Mouse (Mus musculus) retina, adult 2 months (tissue): ENCODE results near the gene Scube3.

ENCODE experiments used
- DNase-seq: peaks from one replicate; pipeline ENCODE4 v3.0.0-alpha.2; 2012; ENCODE audit warnings: low read depth, low spot score

Scube3 gene

DNA sequence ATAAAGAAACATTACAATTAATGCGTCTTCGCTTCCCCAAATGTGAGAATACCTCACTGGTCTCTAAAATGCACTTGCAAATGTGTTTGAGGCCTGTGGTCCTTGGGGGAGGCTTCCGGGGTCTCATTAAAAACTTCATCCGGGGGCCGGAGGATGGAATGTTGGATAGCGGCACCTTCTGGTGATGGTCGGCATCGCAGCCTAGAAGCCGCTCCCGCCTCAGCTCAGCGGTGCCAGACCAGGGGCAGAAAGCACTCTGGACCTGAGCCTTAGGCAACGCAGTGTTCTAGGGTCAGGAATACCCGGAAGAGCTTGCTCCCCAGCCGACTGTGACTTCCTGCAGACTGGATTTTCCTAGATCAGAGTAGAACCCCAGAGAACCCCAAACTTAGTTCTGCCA, 8.7 kb upstream of the Scube3 start:
- peak; percentile 15 for DNase-seq

DNA sequence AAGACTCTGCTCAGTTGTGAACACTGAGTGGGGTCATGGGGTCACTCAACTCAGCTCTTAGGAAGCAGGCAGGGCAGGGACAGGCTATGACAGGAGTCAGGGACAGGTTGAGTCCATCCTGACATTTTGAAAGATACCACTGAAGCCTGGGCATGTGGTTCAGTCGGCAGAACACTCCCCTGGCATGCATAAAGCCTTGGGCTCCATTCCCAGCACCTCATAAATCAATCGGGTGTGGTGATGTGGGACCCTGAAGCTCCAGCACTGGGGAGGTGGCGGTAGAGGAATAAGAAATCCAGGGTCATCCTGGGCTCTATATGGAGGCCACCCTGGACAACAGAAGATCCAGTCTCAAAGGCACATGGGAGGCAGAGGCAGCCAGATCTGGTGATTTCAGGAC, 6.4 kb upstream of the Scube3 start:
- DNase-seq: no peak

DNA sequence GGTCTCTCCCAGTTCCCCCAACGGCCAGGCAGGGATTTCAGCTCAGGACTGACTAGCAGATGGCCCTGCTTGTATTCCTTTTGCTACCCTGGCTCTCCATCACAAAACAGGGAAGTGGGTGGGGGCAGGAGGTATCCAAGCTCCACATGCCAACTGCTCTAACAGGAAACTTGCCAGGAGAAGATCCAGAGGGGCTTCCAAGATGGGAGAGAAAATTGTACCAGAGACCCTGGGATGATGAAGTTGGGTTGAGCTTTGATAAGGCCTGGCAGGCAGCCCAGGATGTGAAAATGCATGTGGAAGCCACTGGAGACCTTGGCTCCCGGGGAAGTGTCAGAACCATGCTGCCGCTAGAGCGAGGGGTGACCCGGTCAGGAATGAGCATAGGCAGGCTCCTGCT, 5.7 kb upstream of the Scube3 start:
- DNase-seq: no peak

DNA sequence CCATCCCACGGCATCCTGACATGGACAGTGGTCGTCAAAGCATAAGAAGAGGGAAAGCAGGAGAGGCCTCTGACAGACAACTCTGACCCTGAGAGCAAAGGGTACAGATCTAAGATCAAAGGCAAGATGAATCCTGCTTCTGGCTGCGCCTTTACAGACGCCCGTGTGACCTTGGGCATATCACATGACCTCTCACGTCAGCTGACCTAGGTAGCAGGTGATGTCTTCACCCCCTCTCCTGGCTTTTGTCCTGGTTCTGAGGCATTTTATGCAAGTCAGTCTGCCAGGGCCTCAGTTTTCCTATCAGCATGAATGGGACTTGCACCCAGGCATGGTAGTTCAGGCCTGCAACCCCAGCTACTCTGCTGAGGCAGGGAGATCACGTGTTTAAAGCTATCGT, 3.9 kb upstream of the Scube3 start:
- no peak for DNase-seq

DNA sequence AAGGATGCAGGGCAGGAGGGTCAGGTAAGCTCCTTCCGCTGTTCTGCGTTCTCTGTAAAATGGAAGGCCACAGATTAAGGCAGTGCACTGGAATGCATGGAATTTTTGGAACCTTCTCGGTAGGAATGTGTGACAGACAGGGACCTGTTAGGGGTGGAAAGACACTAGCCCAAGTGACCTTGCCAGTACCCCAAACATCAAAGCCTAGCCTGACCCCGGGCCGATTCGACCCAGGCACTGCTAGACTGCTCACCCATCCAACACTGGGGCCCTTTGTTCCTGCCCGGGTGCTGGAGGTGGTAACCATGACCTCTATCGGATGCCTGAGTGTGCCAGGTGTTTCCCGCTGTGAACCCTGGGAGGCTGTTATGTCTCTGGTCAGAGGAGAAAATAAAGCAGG, 3.3 kb upstream of the Scube3 start:
- no peak for DNase-seq

DNA sequence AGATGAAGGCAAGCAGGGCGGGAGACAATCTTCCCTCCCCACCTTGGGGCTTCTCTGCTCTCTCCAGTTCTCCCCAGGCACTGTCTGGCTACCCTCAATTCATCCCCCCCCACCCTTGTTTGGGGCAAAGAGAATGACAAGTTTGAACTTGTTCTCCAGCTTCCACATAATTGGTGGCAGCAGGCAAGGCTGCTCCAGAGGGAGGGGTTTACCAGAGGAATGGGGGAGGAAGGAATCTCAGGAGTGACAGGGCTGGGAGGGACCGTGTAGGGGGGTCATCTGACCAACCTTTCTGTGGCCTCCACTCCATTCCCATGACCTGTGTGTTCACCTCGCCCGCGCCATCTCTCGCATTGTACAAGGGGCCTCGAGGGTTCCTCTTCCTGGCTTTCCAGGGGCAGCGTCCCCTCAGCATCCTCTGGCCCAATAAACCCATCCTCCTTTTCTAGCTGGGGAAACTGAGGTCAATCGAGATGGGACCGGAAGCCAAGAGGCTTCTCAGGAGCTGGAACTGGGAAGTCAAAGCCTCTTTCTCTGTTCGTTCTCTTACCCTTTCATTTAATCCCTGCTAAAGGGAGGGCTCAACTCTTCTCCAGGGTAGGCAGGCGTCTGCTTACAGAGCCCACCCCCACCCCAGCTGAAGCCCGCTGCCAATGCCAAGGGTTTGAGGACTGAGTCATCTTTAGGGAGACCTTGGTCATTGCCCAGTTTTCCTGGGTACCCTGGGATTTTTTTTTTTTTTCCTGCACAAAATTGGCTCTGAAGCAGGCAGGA, 1.3 kb upstream of the Scube3 start:
- DNase-seq: no peak

DNA sequence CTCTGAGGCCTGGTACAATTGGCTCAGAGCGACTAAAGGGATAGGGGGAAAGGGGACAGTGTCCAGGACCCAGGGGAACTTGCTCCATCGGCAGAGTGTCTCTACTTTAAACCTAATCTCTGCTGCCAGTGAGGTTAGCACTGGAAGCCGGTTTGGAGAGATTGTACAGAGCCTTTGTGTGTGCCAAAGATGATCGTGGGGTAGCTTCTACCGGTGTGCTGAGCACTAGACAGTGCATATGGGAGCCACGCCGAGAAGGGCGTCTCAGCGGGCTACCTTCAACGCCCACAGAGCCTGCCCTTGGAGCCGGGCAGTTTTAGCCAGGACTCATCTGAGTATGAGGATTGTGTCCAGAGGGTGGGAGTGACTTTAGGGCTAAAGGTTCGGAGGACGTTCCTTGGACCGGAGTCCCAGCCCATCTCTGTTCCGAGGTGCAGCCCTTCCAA, 713 bp upstream of the Scube3 start:
- no peak for DNase-seq

DNA sequence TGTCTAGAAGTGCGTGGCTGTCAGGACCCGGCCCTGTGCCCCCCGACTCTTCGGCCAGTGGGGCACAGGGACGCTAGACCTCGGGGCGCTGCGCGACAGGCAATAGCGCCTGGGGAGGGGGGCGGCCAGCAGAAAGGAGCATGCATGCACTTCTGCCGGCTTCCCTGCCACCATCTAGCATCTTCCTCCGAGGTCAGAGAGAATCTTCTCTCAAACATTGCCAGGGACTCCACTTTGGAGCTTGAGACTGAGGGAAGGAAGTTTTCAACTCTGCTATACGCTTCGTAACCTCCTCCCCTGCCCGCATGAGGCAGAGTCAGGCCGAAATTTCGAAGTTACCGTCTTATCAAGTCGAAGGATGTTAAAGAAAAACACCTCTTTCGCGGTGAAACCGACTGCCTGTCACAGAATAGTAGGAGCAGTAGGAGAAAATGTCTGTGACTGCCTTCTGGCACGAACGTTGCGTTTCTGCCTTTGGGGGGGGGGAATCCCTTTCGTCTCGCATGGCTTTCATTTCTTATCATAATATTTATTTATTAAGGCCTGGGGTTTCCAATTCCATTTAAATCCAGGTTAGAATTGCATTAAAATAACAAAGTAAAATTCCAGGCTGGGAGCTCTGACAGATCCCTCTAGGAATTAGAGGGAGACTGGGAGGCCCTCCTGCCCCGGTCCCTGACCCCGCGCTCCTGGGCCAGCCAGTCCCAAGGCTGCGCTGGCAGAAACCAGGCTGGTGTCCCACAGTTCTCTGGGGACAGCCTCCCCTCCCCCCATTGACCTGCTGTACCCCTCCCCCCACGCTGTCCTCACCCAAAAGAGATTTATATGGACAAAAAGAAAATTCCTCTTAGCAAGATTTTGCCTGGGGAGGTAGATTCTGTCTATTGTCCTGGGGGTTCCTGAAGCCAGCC, 1.0 kb downstream of the Scube3 start:
- no peak for DNase-seq

DNA sequence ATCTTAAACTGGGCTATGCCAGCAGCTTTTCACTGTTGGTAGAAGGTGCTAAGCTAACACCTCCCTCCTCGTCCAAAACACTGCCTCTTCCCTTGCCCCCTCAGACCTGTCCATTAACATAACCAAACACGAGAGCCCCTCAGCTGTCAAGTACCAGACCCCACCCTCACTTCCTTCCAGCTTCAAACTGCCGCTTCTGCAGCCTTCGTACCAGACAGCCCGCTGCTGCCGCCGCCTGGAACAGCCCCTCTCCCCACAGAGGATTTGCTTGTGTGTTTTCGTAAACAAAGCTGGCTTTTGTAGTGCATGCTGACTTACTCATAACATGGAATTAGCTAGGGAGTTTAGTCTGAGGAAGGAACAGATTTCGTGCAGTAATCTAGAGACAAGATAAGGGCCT, 1.8 kb downstream of the Scube3 start:
- no peak for DNase-seq

DNA sequence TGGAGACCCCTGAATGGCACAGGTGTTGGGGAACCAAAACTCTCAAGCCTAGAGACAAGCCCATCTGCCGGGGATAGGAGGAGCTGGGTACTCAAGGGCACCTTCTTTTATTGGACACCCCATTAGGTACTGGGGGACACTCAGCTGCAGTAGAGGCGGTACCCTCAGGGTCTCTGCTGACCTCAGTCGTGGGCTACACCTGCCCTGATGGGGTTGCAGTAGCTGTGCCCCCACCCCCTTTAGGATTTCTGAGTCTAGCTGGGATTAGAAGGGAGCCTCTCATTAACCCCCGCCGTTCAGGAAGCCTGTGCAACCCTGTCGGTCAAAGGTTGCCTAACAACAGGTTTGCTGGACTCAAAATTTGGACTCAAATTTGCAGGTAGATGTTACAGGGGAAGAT, 2.3 kb downstream of the Scube3 start:
- DNase-seq: no peak

DNA sequence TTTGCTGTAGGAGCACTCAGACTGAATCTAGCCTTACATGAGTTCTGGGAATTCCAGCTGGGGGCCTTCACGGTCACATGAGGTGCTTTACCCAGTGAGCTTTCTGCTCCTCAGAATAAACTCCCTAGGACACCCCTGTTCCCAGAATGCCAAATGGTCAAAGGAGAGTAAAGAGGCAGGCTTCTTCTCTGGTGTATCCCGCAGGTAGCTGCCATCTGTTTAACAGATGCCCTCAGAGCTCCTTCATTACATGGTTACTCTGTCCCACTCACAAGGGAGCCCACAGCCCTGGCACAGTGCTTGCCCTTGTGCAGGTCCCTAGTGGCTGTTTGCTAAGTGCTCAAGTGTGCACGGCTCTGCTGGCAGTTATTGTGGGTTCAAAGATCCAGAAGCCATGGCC, 6.3 kb downstream of the Scube3 start:
- no peak for DNase-seq

DNA sequence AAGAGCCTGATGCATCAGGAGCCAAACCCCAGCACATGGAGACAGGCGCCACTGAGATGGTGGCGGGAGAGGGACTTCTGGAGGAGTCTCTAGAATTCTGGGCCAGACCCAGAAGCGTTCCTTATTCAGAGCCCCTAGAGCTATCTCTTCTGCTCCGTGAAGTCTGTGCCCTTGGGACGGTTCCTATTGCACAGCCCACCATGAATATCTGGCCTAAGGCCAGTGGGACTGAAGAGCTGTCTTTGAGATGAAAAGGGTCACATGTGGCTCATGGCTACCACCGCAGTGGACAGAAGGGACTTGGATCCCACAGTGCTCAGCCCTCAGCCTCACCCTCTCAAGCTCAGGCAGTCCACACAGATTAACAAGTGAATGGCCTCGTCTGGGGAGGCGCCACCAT, 7.8 kb downstream of the Scube3 start:
- no peak for DNase-seq

DNA sequence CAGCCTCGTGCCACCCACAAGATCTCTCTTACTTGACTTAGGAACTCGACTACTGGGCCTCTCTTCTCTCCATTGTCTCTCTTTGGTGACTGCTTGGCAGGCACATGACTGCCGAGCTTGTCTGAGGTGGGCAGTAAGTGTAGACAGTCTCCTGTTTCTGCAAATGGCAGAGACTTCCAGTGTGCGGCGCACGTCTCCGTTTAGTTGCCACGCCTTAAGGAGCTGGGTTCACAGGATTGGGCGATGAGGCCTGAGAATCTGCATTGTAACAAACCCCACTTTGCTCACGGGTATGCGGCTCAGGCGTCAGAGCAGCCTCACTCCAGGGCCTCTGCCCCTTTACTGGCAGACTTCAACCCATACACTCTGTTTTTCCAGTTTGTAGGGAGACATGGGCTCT, 8.5 kb downstream of the Scube3 start:
- DNase-seq: no peak

DNA sequence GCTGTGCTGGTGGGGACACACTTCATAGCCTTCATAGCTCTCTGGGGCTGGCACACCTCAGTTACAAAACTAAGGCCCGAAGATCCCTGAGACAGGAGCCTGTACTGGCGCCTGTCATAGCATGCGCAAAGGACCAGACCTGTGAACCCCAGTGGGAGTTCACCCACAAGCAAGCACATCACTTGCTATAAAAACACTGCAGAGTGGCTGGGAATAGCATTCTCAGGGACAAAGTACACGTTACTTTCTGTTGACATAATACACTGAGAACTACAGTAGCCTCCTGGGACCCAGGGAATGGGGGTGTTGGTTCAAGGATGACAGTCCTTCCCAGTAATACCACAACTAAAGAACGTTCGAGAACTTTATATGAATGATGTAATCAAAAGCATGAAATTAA, 11.2 kb downstream of the Scube3 start:
- no peak for DNase-seq

DNA sequence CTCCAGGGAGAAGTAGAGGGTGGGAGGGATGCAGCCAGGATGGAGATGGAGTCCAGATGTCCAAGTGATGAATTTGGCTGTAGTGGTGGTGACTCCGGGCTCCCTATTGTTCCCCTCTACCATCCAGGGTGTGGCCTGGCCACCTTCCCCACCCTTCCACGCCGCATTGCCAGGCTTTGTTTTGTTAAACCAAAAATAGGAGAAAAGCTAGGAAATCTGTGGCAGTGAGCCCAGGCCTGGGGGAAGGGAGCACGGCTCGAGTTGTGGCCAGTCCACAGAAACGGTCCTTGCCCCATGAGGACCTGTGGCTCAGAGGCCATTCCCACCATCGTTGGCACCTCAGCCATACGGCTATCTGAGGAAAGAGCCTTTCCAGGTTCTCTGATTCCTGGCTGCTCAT, 13.0 kb downstream of the Scube3 start:
- DNase-seq: no peak

DNA sequence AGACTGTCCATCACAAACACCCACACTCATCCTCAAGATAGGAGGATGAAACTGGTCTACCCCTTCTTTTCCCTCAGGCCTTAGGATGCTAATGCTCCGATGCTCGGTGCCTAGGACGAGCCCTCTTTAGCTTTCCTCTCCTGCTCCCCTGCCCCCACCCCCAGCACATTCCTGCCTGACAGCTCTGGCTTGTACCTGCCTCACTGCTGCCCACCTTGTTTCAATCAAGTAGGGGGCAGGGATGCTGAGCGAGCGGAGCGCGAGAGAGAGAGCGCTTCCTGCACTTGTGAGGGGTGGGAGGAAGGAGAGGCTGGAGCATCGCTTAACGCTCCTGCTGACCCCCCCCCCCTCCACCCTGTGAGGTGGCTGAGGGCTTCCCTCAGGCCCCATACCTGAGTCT, 18.4 kb downstream of the Scube3 start:
- no peak for DNase-seq

DNA sequence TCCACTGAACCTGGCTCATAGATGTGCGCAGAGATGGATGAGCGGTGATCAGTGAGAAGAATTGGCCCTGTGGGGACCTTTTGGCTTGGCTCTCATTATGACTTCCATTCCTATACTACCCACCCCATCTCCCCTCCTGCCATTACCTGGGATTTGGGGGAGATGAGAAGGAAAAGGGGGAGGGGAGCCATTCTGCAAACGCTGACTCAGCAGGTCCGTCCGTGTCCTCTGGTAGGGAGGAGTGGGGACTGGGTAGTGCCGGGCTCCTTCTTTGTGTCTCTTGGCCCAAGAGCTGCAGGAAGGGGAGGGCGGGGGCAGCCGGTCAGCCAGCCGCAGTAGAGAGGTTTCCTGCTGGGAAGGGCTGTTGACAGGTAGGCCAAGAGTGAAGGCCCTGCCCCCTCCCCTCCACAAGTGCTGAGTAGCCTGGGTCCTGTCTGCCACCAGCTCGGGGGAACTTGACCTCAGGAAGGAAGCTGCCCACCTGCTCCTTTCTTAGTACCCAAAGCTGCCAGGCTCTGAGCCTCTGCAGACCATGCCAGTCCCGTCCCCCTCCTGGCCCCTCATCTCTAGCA, 19.5 kb downstream of the Scube3 start:
- DNase-seq: no peak

DNA sequence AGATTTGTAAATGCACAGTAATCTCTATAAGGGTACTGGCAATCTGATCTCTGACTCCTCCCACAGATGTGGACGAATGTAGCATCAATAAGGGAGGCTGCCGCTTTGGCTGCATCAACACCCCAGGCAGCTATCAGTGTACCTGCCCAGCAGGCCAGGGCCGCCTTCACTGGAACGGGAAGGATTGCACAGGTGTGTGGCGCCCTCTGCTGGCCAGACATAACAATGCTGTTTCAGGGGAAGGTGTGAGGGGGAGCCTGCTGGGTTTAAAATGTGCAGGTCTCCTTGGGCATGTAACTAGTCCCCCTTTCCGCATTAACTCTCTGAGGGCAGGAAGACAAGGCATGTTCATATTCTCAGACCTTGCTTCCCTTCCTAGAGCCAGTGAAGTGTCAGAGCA, 21.7 kb downstream of the Scube3 start:
- DNase-seq: peak; percentile 63

DNA sequence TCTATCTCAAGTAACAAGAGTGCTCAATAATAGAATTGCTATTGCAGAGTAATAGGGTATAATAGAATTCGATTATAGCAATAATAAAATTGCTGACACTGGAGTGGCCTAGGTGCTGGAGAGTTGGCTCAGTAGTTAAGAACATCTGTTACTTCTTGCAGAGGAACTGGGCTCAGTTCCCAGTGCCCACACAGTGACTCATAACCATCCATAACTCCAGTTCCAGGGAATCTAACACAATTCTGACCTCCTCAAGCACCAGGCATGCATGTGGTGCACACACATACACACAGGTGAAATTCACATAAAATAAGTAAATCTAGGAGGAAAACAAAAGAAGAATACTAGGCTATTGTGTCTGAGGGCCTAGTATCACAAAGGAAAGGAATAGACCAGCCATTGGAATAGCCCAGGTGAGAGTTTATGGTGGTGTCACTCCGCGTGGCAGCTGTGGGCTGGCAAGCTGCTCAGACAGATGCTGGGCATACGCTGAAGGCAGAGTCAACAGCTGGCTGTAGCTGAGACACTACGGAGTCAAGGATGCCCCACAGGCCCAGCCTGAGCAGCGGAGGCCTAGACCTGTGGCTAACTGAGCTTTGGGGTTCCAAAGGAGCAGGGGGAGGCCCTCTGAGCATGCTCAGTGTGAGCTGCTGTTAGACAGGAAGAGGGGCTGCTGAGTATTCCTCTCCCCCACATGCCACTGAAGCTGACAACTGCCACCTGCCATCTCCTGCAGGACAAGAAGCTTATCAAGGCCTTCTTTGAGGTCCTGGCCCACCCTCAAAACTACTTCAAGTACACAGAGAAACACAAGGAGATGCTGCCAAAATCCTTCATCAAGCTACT, 28.7 kb downstream of the Scube3 start:
- DNase-seq: no peak

DNA sequence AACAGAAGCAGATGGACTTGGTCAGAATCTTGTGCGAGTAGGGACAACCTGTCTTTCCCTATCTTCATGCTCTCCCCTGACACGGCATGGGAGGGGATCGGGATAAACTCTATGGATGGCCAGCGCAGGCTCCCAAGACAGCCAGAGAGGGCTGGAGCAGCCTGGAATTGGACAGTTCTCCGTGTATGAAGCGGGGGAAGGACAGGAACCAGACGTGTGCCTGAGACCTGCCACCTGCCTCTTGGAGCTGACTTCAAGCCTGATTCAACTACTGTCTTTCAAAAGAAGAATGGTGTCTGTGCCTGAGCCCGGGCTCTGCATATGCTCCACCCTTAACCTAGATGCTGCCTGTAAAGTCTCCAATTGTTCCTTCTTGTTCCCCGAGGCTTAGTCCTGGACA, 30.7 kb downstream of the Scube3 start:
- no peak for DNase-seq

DNA sequence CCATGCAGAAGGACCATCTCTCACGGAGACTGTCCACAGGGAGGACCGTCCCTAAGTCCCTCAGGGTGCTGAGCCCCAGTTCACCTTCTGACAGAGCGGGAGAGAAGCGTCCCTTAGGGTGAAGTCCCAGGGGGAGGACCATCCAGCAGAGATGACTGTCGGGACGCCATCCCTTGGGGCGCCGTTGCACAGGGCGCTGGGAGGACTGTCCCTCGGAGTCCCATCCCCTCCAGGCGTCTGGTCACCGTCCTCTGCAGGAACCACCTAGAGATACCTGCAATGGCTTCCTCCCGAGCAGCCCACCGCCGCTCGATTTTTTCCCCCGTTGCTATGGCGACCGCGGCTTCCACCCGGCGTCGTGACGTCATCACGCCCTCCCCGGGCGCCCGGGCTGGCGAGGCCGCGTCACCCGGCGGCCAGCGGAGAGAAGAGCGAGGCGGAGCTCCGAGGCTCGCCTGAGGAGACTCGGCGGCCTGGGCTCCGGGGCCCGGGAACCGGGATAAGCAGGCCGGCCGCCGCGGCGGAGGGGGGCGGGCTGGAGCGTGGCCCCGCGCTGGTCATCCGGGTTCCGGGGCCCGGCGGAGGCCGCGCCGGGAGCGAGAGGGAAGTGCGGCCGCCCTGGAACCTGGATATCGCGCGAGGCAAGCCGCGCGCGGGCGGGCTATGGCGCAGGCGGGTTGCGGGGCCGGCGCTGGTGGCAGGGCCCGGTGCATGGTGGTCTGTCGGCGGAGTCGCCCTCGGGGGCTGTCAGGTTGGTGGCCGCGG, 35.0 kb downstream of the Scube3 start, which contains the start of gene Zfp523:
TSS of gene Zfp523 (plus strand) at position 355 of the 765 bp plus-strand sequence.
- peak; percentile 88 for DNase-seq
